Mouse (Mus musculus) megakaryocyte, embryonic 14.5 days (primary cell): ENCODE results near the gene Trmt2b.

Source experiments
- FLI1 ChIP-seq: IDR thresholded peaks from 2 replicates; pipeline ENCODE4 v1.6.1; 2012; ENCODE audit warnings: low read length, inconsistent platforms, mixed read lengths
- GATA1 ChIP-seq: IDR thresholded peaks from 3 replicates; pipeline ENCODE4 v1.6.1; 2012; ENCODE audit warnings: mixed read lengths, low read length, inconsistent platforms, borderline replicate concordance

GRCm38 (mm10) chrX:134296301-134296700 lies 19.5 kb upstream of the Trmt2b start:
- TF ChIP-seq GATA1 = no peak
- no peak for TF ChIP-seq FLI1
